Mouse (Mus musculus) induced T-regulatory cell, adult 2 months (primary cell): Measurements from ENCODE around the gene Gtpbp8.
A peak's percentile ranks its signal among the peaks of the same experiment; 100 is the strongest.

Source experiments
- DNase-seq: peaks from one replicate; pipeline ENCODE4 v3.0.0-alpha.2; 2012; ENCODE audit warnings: low read depth

Gene Gtpbp8

GRCm38 (mm10) chr16:44745866-44746562 is at the start of gene Gtpbp8:
Gene Gtpbp8, minus strand, starts transcription at chr16:44746363.
- DNase-seq, result peak; percentile 93

- no peak for DNase-seq
Measured at GRCm38 (mm10) chr16:44794416-44794815, 48.3 kb upstream of the Gtpbp8 start.

- no peak for DNase-seq
Measured at GRCm38 (mm10) chr16:44786934-44787333, 40.8 kb upstream of the Gtpbp8 start.

GRCm38 (mm10) chr16:44780751-44781150 is 34.6 kb upstream of the Gtpbp8 start:
- DNase-seq, result peak; percentile 55

GRCm38 (mm10) chr16:44779494-44779893 is 33.3 kb upstream of the Gtpbp8 start:
- peak; percentile 22 for DNase-seq

- DNase-seq, result peak; percentile 74
Measured at GRCm38 (mm10) chr16:44778538-44779147, 32.5 kb upstream of the Gtpbp8 start.

GRCm38 (mm10) chr16:44774201-44774600 is 28.0 kb upstream of the Gtpbp8 start:
- peak; percentile 61 for DNase-seq

GRCm38 (mm10) chr16:44773673-44774072 is 27.5 kb upstream of the Gtpbp8 start:
- peak; percentile 50 for DNase-seq

GRCm38 (mm10) chr16:44772577-44772976 is 26.4 kb upstream of the Gtpbp8 start:
- peak; percentile 56 for DNase-seq

- DNase-seq, result peak; percentile 80
Measured at GRCm38 (mm10) chr16:44767967-44768366, 21.8 kb upstream of the Gtpbp8 start.

- DNase-seq, result no peak
Measured at GRCm38 (mm10) chr16:44767506-44767905, 21.3 kb upstream of the Gtpbp8 start.

- peak; percentile 65 for DNase-seq
Measured at GRCm38 (mm10) chr16:44766320-44766892, 20.2 kb upstream of the Gtpbp8 start.

GRCm38 (mm10) chr16:44765555-44766319 is 19.6 kb upstream of the Gtpbp8 start, which contains the start of gene Cd200r1:
Gene Cd200r1, plus strand, starts transcription at chr16:44765736.
- DNase-seq, result peak; percentile 76

GRCm38 (mm10) chr16:44761811-44762210 is 15.6 kb upstream of the Gtpbp8 start:
- peak; percentile 77 for DNase-seq

GRCm38 (mm10) chr16:44757700-44758099 is 11.5 kb upstream of the Gtpbp8 start:
- no peak for DNase-seq

- peak; percentile 57 for DNase-seq
Measured at GRCm38 (mm10) chr16:44748007-44748406, 1.8 kb upstream of the Gtpbp8 start.

GRCm38 (mm10) chr16:44745471-44745865 is 695 bp downstream of the Gtpbp8 start:
- DNase-seq, result no peak

- DNase-seq, result peak; percentile 46
Measured at GRCm38 (mm10) chr16:44742753-44743152, 3.4 kb downstream of the Gtpbp8 start.

- DNase-seq, result no peak
Measured at GRCm38 (mm10) chr16:44736118-44736517, 10.0 kb downstream of the Gtpbp8 start.

GRCm38 (mm10) chr16:44735676-44736075 is 10.5 kb downstream of the Gtpbp8 start:
- DNase-seq, result peak; percentile 59

GRCm38 (mm10) chr16:44734059-44734458 is 12.1 kb downstream of the Gtpbp8 start:
- DNase-seq, result peak; percentile 73

- DNase-seq, result peak; percentile 44
Measured at GRCm38 (mm10) chr16:44727525-44727924, 18.6 kb downstream of the Gtpbp8 start.
